Mouse (Mus musculus): ENCODE data around the gene Ccdc60.

GRCm38 (mm10) chr5:116192693-116193092 is 96.1 kb downstream of the Ccdc60 start:
- peak; percentile 39 for TF ChIP-seq CTCF (IDR thresholded peaks at IDR 0.05; ENCODE audit: low read depth)
- TF ChIP-seq EP300 (IDR thresholded peaks at IDR 0.05; ENCODE audit: low read depth): no peak
